Mouse (Mus musculus): ENCODE measurements at regions not wholly inside any gene's neighbourhood (a gene's known extent, or its start where the extent isn't known, plus 50 kb on each side); places are given as distances from the start of the nearest gene placed in this dataset.

- peak; percentile 25 for DNase-seq (ENCODE audit: low read depth, low spot score)
Measured at GRCm38 (mm10) chr7:95810096-95810495, 360.9 kb upstream of the Tenm4 start.

- DNase-seq (ENCODE audit: low read depth, low spot score): peak; percentile 4
Measured at GRCm38 (mm10) chr7:95814865-95815264, 356.2 kb upstream of the Tenm4 start.

GRCm38 (mm10) chr7:95823539-95823938, 347.5 kb upstream of the Tenm4 start:
- DNase-seq (ENCODE audit: low read depth, low spot score): no peak

- DNase-seq (ENCODE audit: low read depth, low spot score): no peak
Measured at GRCm38 (mm10) chr7:95829889-95830288, 341.2 kb upstream of the Tenm4 start.

- no peak for DNase-seq (ENCODE audit: low read depth, low spot score)
Measured at GRCm38 (mm10) chr7:95834236-95834919, 336.7 kb upstream of the Tenm4 start.

- DNase-seq (ENCODE audit: low read depth, low spot score): peak; percentile 2
Measured at GRCm38 (mm10) chr7:95840476-95840875, 330.6 kb upstream of the Tenm4 start.

- no peak for DNase-seq (ENCODE audit: low read depth, low spot score)
Measured at GRCm38 (mm10) chr7:95849874-95850273, 321.2 kb upstream of the Tenm4 start.

GRCm38 (mm10) chr7:95852630-95853029, 318.4 kb upstream of the Tenm4 start:
- no peak for DNase-seq (ENCODE audit: low read depth, low spot score)

- DNase-seq (ENCODE audit: low read depth, low spot score): no peak
Measured at GRCm38 (mm10) chr7:95853225-95853812, 317.7 kb upstream of the Tenm4 start.

GRCm38 (mm10) chr7:95858247-95858646, 312.8 kb upstream of the Tenm4 start:
- DNase-seq (ENCODE audit: low read depth, low spot score): no peak

- DNase-seq (ENCODE audit: low read depth, low spot score): peak; percentile 31
Measured at GRCm38 (mm10) chr7:95864233-95864632, 306.8 kb upstream of the Tenm4 start.

GRCm38 (mm10) chr7:95865270-95865669, 305.8 kb upstream of the Tenm4 start:
- DNase-seq (ENCODE audit: low read depth, low spot score): peak; percentile 49

GRCm38 (mm10) chr7:95868753-95869152, 302.3 kb upstream of the Tenm4 start:
- no peak for DNase-seq (ENCODE audit: low read depth, low spot score)

- DNase-seq (ENCODE audit: low read depth, low spot score): no peak
Measured at GRCm38 (mm10) chr7:95880576-95881267, 290.3 kb upstream of the Tenm4 start.

- no peak for DNase-seq (ENCODE audit: low read depth, low spot score)
Measured at GRCm38 (mm10) chr7:95901524-95901923, 269.5 kb upstream of the Tenm4 start.

GRCm38 (mm10) chr7:95914406-95915080, 256.5 kb upstream of the Tenm4 start:
- no peak for DNase-seq (ENCODE audit: low read depth, low spot score)

- no peak for DNase-seq (ENCODE audit: low read depth, low spot score)
Measured at GRCm38 (mm10) chr7:95919932-95920331, 251.1 kb upstream of the Tenm4 start.

GRCm38 (mm10) chr7:95924805-95925204, 246.2 kb upstream of the Tenm4 start:
- DNase-seq (ENCODE audit: low read depth, low spot score): peak; percentile 12

GRCm38 (mm10) chr7:95926119-95927039, 244.7 kb upstream of the Tenm4 start:
- no peak for DNase-seq (ENCODE audit: low read depth, low spot score)

- no peak for DNase-seq (ENCODE audit: low read depth, low spot score)
Measured at GRCm38 (mm10) chr7:95936599-95936998, 234.4 kb upstream of the Tenm4 start.

GRCm38 (mm10) chr7:95943420-95943819, 227.6 kb upstream of the Tenm4 start:
- DNase-seq (ENCODE audit: low read depth, low spot score): no peak
